Comparison of ENCODE assay signal across 8 mouse cellular contexts in genomic region chr1:72255854-72256175, GRCm38 (mm10). TPM values are rescaled to one million over a fixed set of nuclear protein-coding genes. Genes with fewer than 3 reads are reported as not detected.
DNase-seq lines count a peak whose midpoint lies in the region; ATAC-seq and TF ChIP-seq lines count a peak whose summit lies in the region.

No protein-coding gene starts in this region.

- dilution Hi-C loops in CH12.LX (cut with MboI; ENCODE audit: extremely low pct_ligation_motif_present, extremely low pct_unique_long_range_greater_than_20kb, low sequenced_read_pairs) = no loop called here

- H3K9ac ChIP-seq in CH12.LX (ENCODE audit: insufficient read depth, low read depth) = peak overlapping the region; percentile 28; the same call in 1 of the 2 replicates
- 0 out of 2 replicates have a peak overlapping the region, but pooled peaks have one; percentile 2 for H3K9ac ChIP-seq in hindbrain, embryonic 11.5 days (ENCODE audit: low read depth, low read length)

- in situ Hi-C loops in CH12.LX (cut with MboI; ENCODE audit: low pct_ligation_motif_present, low pct_unique_long_range_greater_than_20kb, low sequenced_read_pairs) = no loop called here

- no peak for TF ChIP-seq CTCF in CH12.LX (conservative IDR thresholded peaks at IDR 0.05 in 1 of 2, IDR thresholded peaks at IDR 0.05 in 1 of 2; ENCODE audit: low read depth in 2 of 2, low read length in 2 of 2)

- TF ChIP-seq POLR2A in CH12.LX (IDR thresholded peaks at IDR 0.05; ENCODE audit: low read depth, low read length) = no peak

- no peaks in the 10 kb centered on the region for H3K27me3 ChIP-seq in CH12.LX (replicated peaks)
- H3K27me3 ChIP-seq in hindbrain, embryonic 11.5 days (ENCODE audit: control insufficient read depth, insufficient read depth, low read length) = no peaks in the 10 kb centered on the region

- peak; percentile 2; the same call in 1 of the 2 replicates for ATAC-seq in frontal cortex, adult (ENCODE audit: low TSS enrichment)
- no peak for ATAC-seq in hindbrain, embryonic 11.5 days (ENCODE audit: low FRiP score)
- ATAC-seq in megakaryocyte, adult 5-6 weeks (ENCODE audit: poor library complexity, severe bottlenecking) = peak; percentile 16

- H3K4me1 ChIP-seq in CH12.LX (ENCODE audit: control insufficient read depth in 1 of 2, insufficient read depth in 2 of 2) = peaks cover 0 to 26% of the 10 kb centered on the region in 2 experiments; a peak in 2 of 4 replicates
- H3K4me1 ChIP-seq in hindbrain, embryonic 11.5 days (replicated peaks; ENCODE audit: control insufficient read depth, insufficient read depth, low read length) = no peaks in the 10 kb centered on the region

- no peaks in the 10 kb centered on the region for H3K9me3 ChIP-seq in CH12.LX (replicated peaks; ENCODE audit: low read length)
- H3K9me3 ChIP-seq in hindbrain, embryonic 11.5 days (ENCODE audit: control insufficient read depth, low read length) = no peaks in the 10 kb centered on the region

- H3K27ac ChIP-seq in CH12.LX (ENCODE audit: insufficient read depth, low read depth) = peak overlapping the region; percentile 81
- peak overlapping the region; percentile 72; the same call in 1 of the 2 replicates for H3K27ac ChIP-seq in hindbrain, embryonic 11.5 days (ENCODE audit: low read depth, low read length)

- WGBS in hindbrain, embryonic 11.5 days = 45% methylated on average over 11 of the region's 11 CpGs

- H3K4me3 ChIP-seq in CH12.LX (replicated peaks in 1 of 3; ENCODE audit: low read depth in 2 of 3, low read length in 2 of 3, poor library complexity in 1 of 3) = no peak overlapping the region
- 0 out of 2 replicates have a peak overlapping the region, but pooled peaks have one; percentile 32 for H3K4me3 ChIP-seq in hindbrain, embryonic 11.5 days (ENCODE audit: low read depth, low read length)

- peak overlapping the region; percentile 34 for H3K4me2 ChIP-seq in CH12.LX (ENCODE audit: insufficient read depth, low read depth, poor library complexity, severe bottlenecking)
- H3K4me2 ChIP-seq in hindbrain, embryonic 11.5 days (replicated peaks; ENCODE audit: low read depth, low read length) = peak overlapping the region; percentile 54; the same call in 1 of the 2 replicates

- H3K79me2 ChIP-seq in CH12.LX (replicated peaks; ENCODE audit: control insufficient read depth, extremely low read depth, insufficient read depth, poor library complexity, severe bottlenecking) = no peaks in the 10 kb centered on the region

- no peak for TF ChIP-seq EP300 in CH12.LX (IDR thresholded peaks at IDR 0.05; ENCODE audit: low read length)

- intact Hi-C loops in left cerebral cortex, postnatal 36 days (cut with DNase I) = no loop called here

- peaks cover 0 to 24% of the 10 kb centered on the region in 2 experiments for H3K36me3 ChIP-seq in CH12.LX (replicated peaks in 1 of 2; ENCODE audit: control insufficient read depth in 1 of 2, insufficient read depth in 1 of 2, low read length in 1 of 2)
- H3K36me3 ChIP-seq in hindbrain, embryonic 11.5 days (ENCODE audit: control insufficient read depth, insufficient read depth, low read length) = no peaks in the 10 kb centered on the region

- TF ChIP-seq RAD21 in CH12.LX (IDR thresholded peaks at IDR 0.05; ENCODE audit: low read depth, low read length) = no peak

- DNase-seq in frontal cortex, postnatal 10 days (ENCODE audit: low spot score in 2 of 2) = no peak
- DNase-seq in CH12.LX (ENCODE audit: extremely low read depth) = no peak
- no peak for DNase-seq in hindbrain, embryonic 11.5 days (ENCODE audit: low spot score)
- no peak for DNase-seq in adrenal gland, postnatal 36 days
- DNase-seq in left cerebral cortex, postnatal 36 days (ENCODE audit: low spot score in 2 of 2) = no peak
- DNase-seq in retina, embryonic 14.5 days (ENCODE audit: low spot score) = no peak

TF ChIP-seq in CH12.LX, 34 proteins besides CTCF, POLR2A, EP300 and RAD21:
- TF ChIP-seq NELFE (IDR thresholded peaks at IDR 0.05; ENCODE audit: low read depth, low read length) (no peak), MAX (IDR thresholded peaks at IDR 0.05; ENCODE audit: low read length) (peak; percentile 22; the same call in 1 of the 2 replicates), MXI1 (IDR thresholded peaks at IDR 0.05; ENCODE audit: low read depth, low read length) (peak; percentile 49; the same call in 1 of the 2 replicates)
TF ChIP-seq in CH12.LX: peak in this region for 2.

RNA-seq across cellular contexts. Expression of gene Pecr, which starts 28.3 kb away (rescaled TPM):
- total RNA-seq in CH12.LX (2012; rRNA removed) = 17.6 and 17.8 TPM in 2 replicates
- total RNA-seq in CH12.LX (2014; rRNA removed) = 21.3 and 21.4 TPM in 2 replicates
- 24.8 and 26.5 TPM in 2 replicates for polyA plus RNA-seq in CH12.LX (2012; ENCODE audit: insufficient read length, low read depth)
- polyA plus RNA-seq in hindbrain, embryonic 11.5 days (2014; fragmentation: Nextera tagmentation; extraction: Ambion mirVana) = 14.0 and 16.4 TPM in 2 replicates
- 0.29 and 0.66 TPM in 2 replicates for total RNA-seq in megakaryocyte, adult 5-6 weeks (2015)
- total RNA-seq in megakaryocyte, adult 5-6 weeks (2017) = 0.45 and 1.3 TPM in 2 replicates
- 10 to 100 TPM; 21.8 to 28.2 TPM for total RNA-seq in adrenal gland, postnatal 36 days (2021)
- total RNA-seq in left cerebral cortex, postnatal 36 days (2021) = 1 to 10 TPM; 3.7 to 5.2 TPM

RNA-seq across cellular contexts. Expression of gene Tmem169, which starts 28.4 kb away (rescaled TPM):
- 0.04 and 0.17 TPM in 2 replicates for total RNA-seq in CH12.LX (2012; rRNA removed)
- 0.26 TPM in 1 of 2 replicates, not detected in the other for total RNA-seq in CH12.LX (2014; rRNA removed)
- polyA plus RNA-seq in CH12.LX (2012; ENCODE audit: insufficient read length, low read depth) = not detected in 2 replicates
- polyA plus RNA-seq in hindbrain, embryonic 11.5 days (2014; fragmentation: Nextera tagmentation; extraction: Ambion mirVana) = 25.5 TPM in 2 replicates
- not detected in 2 replicates for total RNA-seq in megakaryocyte, adult 5-6 weeks (2015)
- not detected in 2 replicates for total RNA-seq in megakaryocyte, adult 5-6 weeks (2017)
- under 1 TPM; 0.16 to 0.53 TPM for total RNA-seq in adrenal gland, postnatal 36 days (2021)
- total RNA-seq in left cerebral cortex, postnatal 36 days (2021) = 10 to 100 TPM; 19.2 to 21.8 TPM

RNA-seq across cellular contexts. Expression of gene Mreg, which starts 43.7 kb away (rescaled TPM):
- total RNA-seq in CH12.LX (2012; rRNA removed) (46.4 and 50.6 TPM in 2 replicates), CH12.LX (2014; rRNA removed) (51.9 and 52.4 TPM in 2 replicates)
- polyA plus RNA-seq in CH12.LX (2012; ENCODE audit: insufficient read length, low read depth) = 64.3 and 69.8 TPM in 2 replicates
- 15.6 and 24.1 TPM in 2 replicates for polyA plus RNA-seq in hindbrain, embryonic 11.5 days (2014; fragmentation: Nextera tagmentation; extraction: Ambion mirVana)
- 0.18 and 1.6 TPM in 2 replicates for total RNA-seq in megakaryocyte, adult 5-6 weeks (2015)
- 0.37 and 1.1 TPM in 2 replicates for total RNA-seq in megakaryocyte, adult 5-6 weeks (2017)
- total RNA-seq in adrenal gland, postnatal 36 days (2021) = 1 to 10 TPM; 1.2 to 1.8 TPM
- total RNA-seq in left cerebral cortex, postnatal 36 days (2021) = 1 to 10 TPM; 3.9 to 5.4 TPM

RNA-seq across cellular contexts. Expression of gene Xrcc5, which starts 51.4 kb away (rescaled TPM):
- total RNA-seq in CH12.LX (2012; rRNA removed) = 53.4 and 58.6 TPM in 2 replicates
- 83.5 and 93.1 TPM in 2 replicates for total RNA-seq in CH12.LX (2014; rRNA removed)
- 60.3 and 62.6 TPM in 2 replicates for polyA plus RNA-seq in CH12.LX (2012; ENCODE audit: insufficient read length, low read depth)
- 53.2 and 57.5 TPM in 2 replicates for polyA plus RNA-seq in hindbrain, embryonic 11.5 days (2014; fragmentation: Nextera tagmentation; extraction: Ambion mirVana)
- 0.31 and 0.50 TPM in 2 replicates for total RNA-seq in megakaryocyte, adult 5-6 weeks (2015)
- 0.77 and 2.9 TPM in 2 replicates for total RNA-seq in megakaryocyte, adult 5-6 weeks (2017)
- total RNA-seq in adrenal gland, postnatal 36 days (2021) = 10 to 100 TPM; 11.0 to 13.0 TPM
- 10 to 100 TPM; 15.6 to 16.1 TPM for total RNA-seq in left cerebral cortex, postnatal 36 days (2021)

Comparison
In these comparisons a context has a peak if more than half of its experiments do, and no peak if none do; other contexts are left out.
1. RNA of gene Tmem169, which starts 28.4 kb away (total RNA-seq): 19.2 to 21.8 TPM in left cerebral cortex, postnatal 36 days; 0.16 to 0.53 TPM in adrenal gland, postnatal 36 days, 0.04 to 0.26 TPM in CH12.LX and not detected in megakaryocyte, adult 5-6 weeks; every median in the first group is over 10 times any median in the second.
2. RNA of gene Mreg, which starts 43.7 kb away (total RNA-seq): 46.4 to 52.4 TPM in CH12.LX; 3.9 to 5.4 TPM in left cerebral cortex, postnatal 36 days, 1.2 to 1.8 TPM in adrenal gland, postnatal 36 days and 0.18 to 1.6 TPM in megakaryocyte, adult 5-6 weeks; every median in the first group is over 4 times any median in the second.